Mouse (Mus musculus) liver, postnatal 0 days (tissue): ENCODE measurements around the gene Tmem203. TPM values are rescaled to one million over a fixed set of nuclear protein-coding genes. Genes with fewer than 3 reads are reported as not detected.

Experiments used
- ATAC-seq: fragments of 200-750 bp; cut with Nextera tagmentation; 2 replicates; pipeline ENCODE4 v1.8.0; 2017; ENCODE audit warnings: mild to moderate bottlenecking, moderate library complexity
- DNase-seq: peaks from one replicate; pipeline ENCODE4 v3.0.0-alpha.2; 2016
- H3K27ac ChIP-seq: fragments of 300-500 bp; sonication (generic); 2 replicates; pipeline ENCODE4 v1.5.1; 2014; ENCODE audit warnings: antibody characterized with exemption, moderate library complexity, mild to moderate bottlenecking, low read depth
- H3K27me3 ChIP-seq: fragments of 300-500 bp; sonication (generic); 2 replicates; pipeline ENCODE4 v1.6.1; 2014; ENCODE audit warnings: low read length, control low read depth, mixed read lengths; ENCODE audit not compliant: insufficient read depth
- H3K36me3 ChIP-seq: fragments of 300-500 bp; sonication (generic); replicated peaks from 2 replicates; pipeline ENCODE4 v1.6.1; 2014; ENCODE audit warnings: mild to moderate bottlenecking, control low read depth, low read length, moderate library complexity, mixed read lengths; ENCODE audit not compliant: insufficient read depth
- H3K4me1 ChIP-seq: fragments of 300-500 bp; sonication (generic); 2 replicates; pipeline ENCODE4 v1.6.1; 2014; ENCODE audit warnings: antibody characterized with exemption, mild to moderate bottlenecking, control low read depth; ENCODE audit not compliant: insufficient read depth
- H3K4me2 ChIP-seq: fragments of 300-500 bp; sonication (generic); 2 replicates; pipeline ENCODE4 v1.6.1; 2014; ENCODE audit warnings: low read depth, mild to moderate bottlenecking, low read length, moderate library complexity, mixed read lengths
- H3K4me3 ChIP-seq: fragments of 300-500 bp; sonication (generic); 2 replicates; pipeline ENCODE4 v1.5.1; 2014; ENCODE audit warnings: low read depth, low read length
- H3K9ac ChIP-seq: fragments of 300-500 bp; sonication (generic); replicated peaks from 2 replicates; pipeline ENCODE4 v1.6.1; 2014; ENCODE audit warnings: mild to moderate bottlenecking, moderate library complexity
- H3K9me3 ChIP-seq: fragments of 300-500 bp; sonication (generic); 2 replicates; pipeline ENCODE4 v1.6.1; 2016; ENCODE audit warnings: mild to moderate bottlenecking, control low read depth, low read length, mixed read lengths
- CTCF ChIP-seq: sonication (generic); IDR thresholded peaks from 2 replicates; pipeline ENCODE4 v1.5.1; 2016; ENCODE audit warnings: antibody characterized with exemption, low read depth
- EP300 ChIP-seq: IDR thresholded peaks from 2 replicates; pipeline ENCODE4 v1.6.1; 2016; ENCODE audit warnings: antibody characterized with exemption, low read depth, mild to moderate bottlenecking
- WGBS: fragments of 180-500 bp; shearing (Covaris S2); extraction: QIAGEN DNeasy Blood & Tissue Kit; methylation state at CpG from one replicate; pipeline ENCODE4 v1.1.7; 2014; ENCODE audit not compliant: insufficient replicate concordance; 5-methylcytosine and 5-hydroxymethylcytosine counted together
- polyA plus RNA-seq: library from polyadenylated mRNA; unstranded; fragments of >200 nt; fragmentation: Nextera tagmentation; extraction: Ambion mirVana; gene quantifications from 2 replicates; pipeline ENCODE4 v1.2.1, GENCODE M21; 2015

Gene Tmem203
- polyA plus RNA-seq, 1 experiment from 2014 or later = 34.0 TPM

- TF ChIP-seq EP300 = no peak
- no peak for TF ChIP-seq CTCF
- WGBS = 86% methylated on average over 6 of the region's 6 CpGs
- Histone ChIP-seq H3K36me3 (peaks cover 18% of the 10 kb centered on the region), H3K27ac (no peak within 1 kb of the TSS), H3K9me3 (no peaks in the 10 kb centered on the region), H3K4me3 (no peak within 1 kb of the TSS), H3K27me3 (peaks cover 49% of the 10 kb centered on the region), H3K4me2 (no peak within 1 kb of the TSS), H3K9ac (no peak within 1 kb of the TSS), H3K4me1 (peaks cover 12% of the 10 kb centered on the region)
- no peak for DNase-seq
- ATAC-seq = no peak
These were observed 32.8 kb downstream of the Tmem203 start, which contains the start of gene Tmem210 for GRCm38 (mm10) chr2:25287927-25288649. Gene Tmem210, plus strand, starts transcription at chr2:25288145.

- H3K27ac ChIP-seq = no peak overlapping the region
- no peak for ATAC-seq
- DNase-seq = no peak
- no peak for TF ChIP-seq EP300
- peaks cover 14% of the 10 kb centered on the region for H3K36me3 ChIP-seq
- H3K4me1 ChIP-seq = peaks cover 12% of the 10 kb centered on the region
- H3K9me3 ChIP-seq = no peaks in the 10 kb centered on the region
- 62% methylated on average over 7 of the region's 7 CpGs for WGBS
- peaks cover 49% of the 10 kb centered on the region for H3K27me3 ChIP-seq
- H3K4me2 ChIP-seq = no peak overlapping the region
- no peak overlapping the region for H3K4me3 ChIP-seq
- no peak overlapping the region for H3K9ac ChIP-seq
These were observed 33.6 kb downstream of the Tmem203 start for GRCm38 (mm10) chr2:25288734-25289345.

DNA sequence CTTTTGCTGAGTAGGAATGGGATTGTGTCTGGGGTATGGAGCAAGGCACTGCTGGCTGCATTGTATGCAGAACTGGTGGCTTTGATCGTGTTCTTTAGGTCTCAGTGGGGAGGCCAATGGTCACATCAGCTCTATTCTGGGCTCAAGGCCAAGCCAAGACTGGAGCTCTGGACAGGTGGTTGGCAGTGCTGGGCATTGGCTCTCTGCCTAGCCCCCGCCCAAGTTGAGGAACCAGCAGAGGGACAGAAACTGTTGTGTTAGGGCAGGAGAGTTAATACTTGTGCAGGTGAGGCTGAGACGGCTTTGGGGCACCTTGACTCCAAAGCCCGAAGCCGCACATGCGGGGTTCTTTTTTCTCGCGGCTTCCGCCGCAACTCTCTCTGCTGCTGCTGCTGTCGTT is 34.4 kb downstream of the Tmem203 start, which contains the start of gene Lrrc26:
Gene Lrrc26, plus strand, starts transcription at position 265 of the 400 bp plus-strand sequence.
- DNase-seq (no peak), ATAC-seq (no peak)
- TF ChIP-seq EP300 = no peak
- TF ChIP-seq CTCF = no peak
- H3K4me2 ChIP-seq = 0 out of 2 replicates have a peak within 1 kb of the TSS, but pooled peaks have one; percentile 7
- peaks cover 49% of the 10 kb centered on the region for H3K27me3 ChIP-seq
- H3K4me3 ChIP-seq = no peak within 1 kb of the TSS
- no peak within 1 kb of the TSS for H3K27ac ChIP-seq
- H3K36me3 ChIP-seq = peaks cover 8% of the 10 kb centered on the region
- H3K9ac ChIP-seq = no peak within 1 kb of the TSS
- no peaks in the 10 kb centered on the region for H3K9me3 ChIP-seq
- WGBS = 11% methylated on average over 11 of the region's 11 CpGs
- peaks cover 12% of the 10 kb centered on the region for H3K4me1 ChIP-seq

- no peaks in the 10 kb centered on the region for H3K9me3 ChIP-seq
- 3% methylated on average over 54 of the region's 54 CpGs for WGBS
- H3K4me3 ChIP-seq = no peak overlapping the region
- ATAC-seq (no peak), DNase-seq (no peak)
- TF ChIP-seq EP300 = no peak
- no peak for TF ChIP-seq CTCF
- peaks cover 49% of the 10 kb centered on the region for H3K27me3 ChIP-seq
- H3K9ac ChIP-seq = no peak overlapping the region
- 0 out of 2 replicates have a peak overlapping the region, but pooled peaks have one; percentile 7 for H3K4me2 ChIP-seq
- no peak overlapping the region for H3K27ac ChIP-seq
- H3K4me1 ChIP-seq = peaks cover 12% of the 10 kb centered on the region
- H3K36me3 ChIP-seq = peaks cover 3% of the 10 kb centered on the region; the same call in 1 of the 2 replicates
These were observed 35.0 kb downstream of the Tmem203 start for GRCm38 (mm10) chr2:25290101-25290815.

- ATAC-seq (no peak), DNase-seq (no peak)
- H3K9me3 ChIP-seq = no peaks in the 10 kb centered on the region
- peaks cover 49% of the 10 kb centered on the region for H3K27me3 ChIP-seq
- H3K27ac ChIP-seq = no peak overlapping the region
- peaks cover 12% of the 10 kb centered on the region for H3K4me1 ChIP-seq
- no peak overlapping the region for H3K4me3 ChIP-seq
- WGBS = 3% methylated on average over 18 of the region's 18 CpGs
- H3K36me3 ChIP-seq = no peaks in the 10 kb centered on the region
- no peak overlapping the region for H3K9ac ChIP-seq
- no peak overlapping the region for H3K4me2 ChIP-seq
- TF ChIP-seq EP300 (no peak), CTCF (no peak)
These were observed 35.5 kb downstream of the Tmem203 start for GRCm38 (mm10) chr2:25290816-25291130.
